Mouse (Mus musculus): ENCODE results near the gene Il10. TPM values are rescaled to one million over a fixed set of nuclear protein-coding genes. Genes with fewer than 3 reads are reported as not detected.

Gene Il10
- not detected in 2 replicates for polyA plus RNA-seq (2015; fragmentation: Nextera tagmentation; extraction: Ambion mirVana)

- Histone ChIP-seq H3K27ac (ENCODE audit: low read length) (no peak within 1 kb of the TSS), H3K9me3 (replicated peaks; ENCODE audit: control insufficient read depth, low read length, poor library complexity, severe bottlenecking) (no peaks in the 10 kb centered on the region), H3K9ac (ENCODE audit: low read depth, low read length) (no peak within 1 kb of the TSS), H3K4me3 (ENCODE audit: low read depth, low read length) (no peak within 1 kb of the TSS), H3K36me3 (ENCODE audit: control insufficient read depth, insufficient read depth, low read length) (no peaks in the 10 kb centered on the region), H3K4me2 (ENCODE audit: low read length) (no peak within 1 kb of the TSS), H3K4me1 (ENCODE audit: control insufficient read depth, insufficient read depth, low read length) (no peaks in the 10 kb centered on the region), H3K27me3 (ENCODE audit: control insufficient read depth, insufficient read depth, low read depth, low read length) (no peaks in the 10 kb centered on the region)
- no peak for ATAC-seq
- 77% methylated on average over 8 of the region's 8 CpGs for WGBS
Observed at GRCm38 (mm10) chr1:131019492-131020098, at the start of gene Il10. TSS of gene Il10 (plus strand) at chr1:131019845.

- Histone ChIP-seq H3K9ac (ENCODE audit: low read depth, low read length) (no peak overlapping the region), H3K27me3 (ENCODE audit: control insufficient read depth, insufficient read depth, low read depth, low read length) (no peaks in the 10 kb centered on the region), H3K27ac (ENCODE audit: low read length) (no peak overlapping the region), H3K9me3 (replicated peaks; ENCODE audit: control insufficient read depth, low read length, poor library complexity, severe bottlenecking) (no peaks in the 10 kb centered on the region), H3K4me1 (ENCODE audit: control insufficient read depth, insufficient read depth, low read length) (no peaks in the 10 kb centered on the region), H3K36me3 (ENCODE audit: control insufficient read depth, insufficient read depth, low read length) (no peaks in the 10 kb centered on the region), H3K4me2 (ENCODE audit: low read length) (no peak overlapping the region), H3K4me3 (ENCODE audit: low read depth, low read length) (no peak overlapping the region)
- 70% methylated on average over 1 of the region's 1 CpGs for whole genome bisulfite sequencing
- ATAC-seq: no peak
Observed at GRCm38 (mm10) chr1:130979455-130979854, 40.2 kb upstream of the Il10 start.

GRCm38 (mm10) chr1:130984441-130984840, 35.2 kb upstream of the Il10 start:
- ATAC-seq: no peak
- 60% methylated on average over 7 of the region's 7 CpGs for WGBS
- Histone ChIP-seq H3K9me3 (replicated peaks; ENCODE audit: control insufficient read depth, low read length, poor library complexity, severe bottlenecking) (no peaks in the 10 kb centered on the region), H3K4me3 (ENCODE audit: low read depth, low read length) (no peak overlapping the region), H3K9ac (ENCODE audit: low read depth, low read length) (no peak overlapping the region), H3K27ac (ENCODE audit: low read length) (no peak overlapping the region), H3K27me3 (ENCODE audit: control insufficient read depth, insufficient read depth, low read depth, low read length) (no peaks in the 10 kb centered on the region), H3K36me3 (ENCODE audit: control insufficient read depth, insufficient read depth, low read length) (no peaks in the 10 kb centered on the region), H3K4me1 (ENCODE audit: control insufficient read depth, insufficient read depth, low read length) (no peaks in the 10 kb centered on the region), H3K4me2 (ENCODE audit: low read length) (no peak overlapping the region)

GRCm38 (mm10) chr1:130987001-130987400, 32.6 kb upstream of the Il10 start:
- WGBS: 88% methylated on average over 5 of the region's 5 CpGs
- Histone ChIP-seq H3K9ac (ENCODE audit: low read depth, low read length) (no peak overlapping the region), H3K27ac (ENCODE audit: low read length) (no peak overlapping the region), H3K9me3 (replicated peaks; ENCODE audit: control insufficient read depth, low read length, poor library complexity, severe bottlenecking) (no peaks in the 10 kb centered on the region), H3K27me3 (ENCODE audit: control insufficient read depth, insufficient read depth, low read depth, low read length) (no peaks in the 10 kb centered on the region), H3K36me3 (ENCODE audit: control insufficient read depth, insufficient read depth, low read length) (no peaks in the 10 kb centered on the region), H3K4me3 (ENCODE audit: low read depth, low read length) (no peak overlapping the region), H3K4me1 (ENCODE audit: control insufficient read depth, insufficient read depth, low read length) (no peaks in the 10 kb centered on the region), H3K4me2 (ENCODE audit: low read length) (no peak overlapping the region)
- no peak for ATAC-seq

- Histone ChIP-seq H3K27ac (ENCODE audit: low read length) (no peak overlapping the region), H3K4me1 (ENCODE audit: control insufficient read depth, insufficient read depth, low read length) (no peaks in the 10 kb centered on the region), H3K27me3 (ENCODE audit: control insufficient read depth, insufficient read depth, low read depth, low read length) (no peaks in the 10 kb centered on the region), H3K9me3 (replicated peaks; ENCODE audit: control insufficient read depth, low read length, poor library complexity, severe bottlenecking) (no peaks in the 10 kb centered on the region), H3K4me2 (ENCODE audit: low read length) (no peak overlapping the region), H3K4me3 (ENCODE audit: low read depth, low read length) (no peak overlapping the region), H3K36me3 (ENCODE audit: control insufficient read depth, insufficient read depth, low read length) (no peaks in the 10 kb centered on the region), H3K9ac (ENCODE audit: low read depth, low read length) (no peak overlapping the region)
- ATAC-seq: no peak
Observed at GRCm38 (mm10) chr1:130987418-130987817, 32.2 kb upstream of the Il10 start.

- H3K4me1 ChIP-seq (ENCODE audit: control insufficient read depth, insufficient read depth, low read length): no peaks in the 10 kb centered on the region
- H3K27ac ChIP-seq (ENCODE audit: low read length): no peak overlapping the region
- WGBS: 93% methylated on average over 3 of the region's 3 CpGs
- no peak overlapping the region for H3K9ac ChIP-seq (ENCODE audit: low read depth, low read length)
- no peak for ATAC-seq
- H3K4me3 ChIP-seq (ENCODE audit: low read depth, low read length): no peak overlapping the region
- no peaks in the 10 kb centered on the region for H3K27me3 ChIP-seq (ENCODE audit: control insufficient read depth, insufficient read depth, low read depth, low read length)
- no peaks in the 10 kb centered on the region for H3K9me3 ChIP-seq (replicated peaks; ENCODE audit: control insufficient read depth, low read length, poor library complexity, severe bottlenecking)
- H3K4me2 ChIP-seq (ENCODE audit: low read length): no peak overlapping the region
- no peaks in the 10 kb centered on the region for H3K36me3 ChIP-seq (ENCODE audit: control insufficient read depth, insufficient read depth, low read length)
Observed at GRCm38 (mm10) chr1:130989331-130989730, 30.3 kb upstream of the Il10 start.

- 95% methylated on average over 1 of the region's 1 CpGs for WGBS
- Histone ChIP-seq H3K9ac (ENCODE audit: low read depth, low read length) (no peak overlapping the region), H3K4me1 (ENCODE audit: control insufficient read depth, insufficient read depth, low read length) (no peaks in the 10 kb centered on the region), H3K9me3 (replicated peaks; ENCODE audit: control insufficient read depth, low read length, poor library complexity, severe bottlenecking) (no peaks in the 10 kb centered on the region), H3K27ac (ENCODE audit: low read length) (no peak overlapping the region), H3K36me3 (ENCODE audit: control insufficient read depth, insufficient read depth, low read length) (no peaks in the 10 kb centered on the region), H3K4me3 (ENCODE audit: low read depth, low read length) (no peak overlapping the region), H3K27me3 (ENCODE audit: control insufficient read depth, insufficient read depth, low read depth, low read length) (no peaks in the 10 kb centered on the region), H3K4me2 (ENCODE audit: low read length) (no peak overlapping the region)
- no peak for ATAC-seq
Observed at GRCm38 (mm10) chr1:130990448-130990847, 29.2 kb upstream of the Il10 start.

GRCm38 (mm10) chr1:130993574-130994154, 26.0 kb upstream of the Il10 start:
- 91% methylated on average over 9 of the region's 9 CpGs for WGBS
- H3K4me1 ChIP-seq (ENCODE audit: control insufficient read depth, insufficient read depth, low read length): no peaks in the 10 kb centered on the region
- no peak overlapping the region for H3K4me2 ChIP-seq (ENCODE audit: low read length)
- H3K36me3 ChIP-seq (ENCODE audit: control insufficient read depth, insufficient read depth, low read length): no peaks in the 10 kb centered on the region
- H3K27ac ChIP-seq (ENCODE audit: low read length): no peak overlapping the region
- H3K27me3 ChIP-seq (ENCODE audit: control insufficient read depth, insufficient read depth, low read depth, low read length): no peaks in the 10 kb centered on the region
- no peak overlapping the region for H3K4me3 ChIP-seq (ENCODE audit: low read depth, low read length)
- H3K9me3 ChIP-seq (replicated peaks; ENCODE audit: control insufficient read depth, low read length, poor library complexity, severe bottlenecking): no peaks in the 10 kb centered on the region
- ATAC-seq: no peak
- H3K9ac ChIP-seq (ENCODE audit: low read depth, low read length): no peak overlapping the region

- WGBS: 56% methylated on average over 1 of the region's 1 CpGs
- H3K4me2 ChIP-seq (ENCODE audit: low read length): no peak overlapping the region
- no peaks in the 10 kb centered on the region for H3K27me3 ChIP-seq (ENCODE audit: control insufficient read depth, insufficient read depth, low read depth, low read length)
- no peaks in the 10 kb centered on the region for H3K4me1 ChIP-seq (ENCODE audit: control insufficient read depth, insufficient read depth, low read length)
- no peak overlapping the region for H3K4me3 ChIP-seq (ENCODE audit: low read depth, low read length)
- no peak overlapping the region for H3K27ac ChIP-seq (ENCODE audit: low read length)
- H3K36me3 ChIP-seq (ENCODE audit: control insufficient read depth, insufficient read depth, low read length): no peaks in the 10 kb centered on the region
- no peak overlapping the region for H3K9ac ChIP-seq (ENCODE audit: low read depth, low read length)
- no peak for ATAC-seq
- H3K9me3 ChIP-seq (replicated peaks; ENCODE audit: control insufficient read depth, low read length, poor library complexity, severe bottlenecking): no peaks in the 10 kb centered on the region
Observed at GRCm38 (mm10) chr1:130995515-130995914, 24.1 kb upstream of the Il10 start.

Data from midbrain, embryonic 16.5 days (tissue).